Mouse (Mus musculus) forebrain, embryonic 14.5 days (tissue): Measurements from ENCODE around the gene Acr. TPM values are rescaled to one million over a fixed set of nuclear protein-coding genes. Genes with fewer than 3 reads are reported as not detected.
A peak's percentile ranks its signal among the peaks of the same experiment; 100 is the strongest.

ENCODE experiments used
- ATAC-seq: fragments of 200-750 bp; cut with Nextera tagmentation; 2 replicates; pipeline ENCODE4 v1.8.0; 2017; ENCODE audit warnings: mild to moderate bottlenecking, moderate library complexity
- DNase-seq: peaks from one replicate; pipeline ENCODE4 v3.0.0-alpha.2; 2015; ENCODE audit warnings: low spot score
- H3K27ac ChIP-seq: fragments of 300-500 bp; sonication (generic); 2 replicates; pipeline ENCODE4 v1.5.1; 2014; ENCODE audit warnings: low read depth, mild to moderate bottlenecking, control low read depth, low read length, moderate library complexity
- H3K27me3 ChIP-seq: fragments of 300-500 bp; sonication (generic); replicated peaks from 2 replicates; pipeline ENCODE4 v1.6.1; 2014; ENCODE audit warnings: low read length, control low read depth, mixed read lengths; ENCODE audit not compliant: control insufficient read depth, insufficient read depth
- H3K36me3 ChIP-seq: fragments of 300-500 bp; sonication (generic); 2 replicates; pipeline ENCODE4 v1.6.1; 2014; ENCODE audit warnings: low read length, control low read depth; ENCODE audit not compliant: control insufficient read depth, insufficient read depth
- H3K4me1 ChIP-seq: fragments of 300-500 bp; sonication (generic); 2 replicates; pipeline ENCODE4 v1.6.1; 2014; ENCODE audit warnings: antibody characterized with exemption, low read length, control low read depth; ENCODE audit not compliant: control insufficient read depth, insufficient read depth
- H3K4me2 ChIP-seq: fragments of 300-500 bp; sonication (generic); 2 replicates; pipeline ENCODE4 v1.6.1; 2014; ENCODE audit warnings: mild to moderate bottlenecking, control low read depth, low read length
- H3K4me3 ChIP-seq: fragments of 300-500 bp; sonication (generic); 2 replicates; pipeline ENCODE4 v1.5.1; 2014; ENCODE audit warnings: low read depth, low read length, control low read depth
- H3K9ac ChIP-seq: fragments of 300-500 bp; sonication (generic); 2 replicates; pipeline ENCODE4 v1.6.1; 2014; ENCODE audit warnings: mild to moderate bottlenecking, low read length, control low read depth, moderate library complexity
- H3K9me3 ChIP-seq: fragments of 300-500 bp; sonication (generic); replicated peaks from 2 replicates; pipeline ENCODE4 v1.6.1; 2016; ENCODE audit warnings: low read length, control low read depth, mixed read lengths; ENCODE audit not compliant: control insufficient read depth
- WGBS: fragments of 180-500 bp; shearing (Covaris S2); extraction: QIAGEN DNeasy Blood & Tissue Kit; methylation state at CpG from one replicate; pipeline ENCODE4 v1.1.7; 2014; 5-methylcytosine and 5-hydroxymethylcytosine counted together
- polyA plus RNA-seq: library from polyadenylated mRNA; unstranded; fragments of >200 nt; fragmentation: Nextera tagmentation; extraction: Ambion mirVana; gene quantifications from 2 replicates; pipeline ENCODE4 v1.2.1, GENCODE M21; 2014

Gene Acr
- polyA plus RNA-seq, 1 experiment from 2014 or later, result 0.63 TPM

- Histone ChIP-seq H3K27me3 (no peaks in the 10 kb centered on the region), H3K9me3 (no peaks in the 10 kb centered on the region), H3K4me2 (no peak overlapping the region), H3K4me3 (no peak overlapping the region), H3K9ac (no peak overlapping the region), H3K36me3 (no peaks in the 10 kb centered on the region), H3K27ac (no peak overlapping the region), H3K4me1 (no peaks in the 10 kb centered on the region)
- peak; percentile 5; the same call in 1 of the 2 replicates for ATAC-seq
- 67% methylated on average over 5 of the region's 5 CpGs for WGBS
- DNase-seq, result no peak
Measured at GRCm38 (mm10) chr15:89622959-89623625, 55.0 kb downstream of the Acr start.

DNA sequence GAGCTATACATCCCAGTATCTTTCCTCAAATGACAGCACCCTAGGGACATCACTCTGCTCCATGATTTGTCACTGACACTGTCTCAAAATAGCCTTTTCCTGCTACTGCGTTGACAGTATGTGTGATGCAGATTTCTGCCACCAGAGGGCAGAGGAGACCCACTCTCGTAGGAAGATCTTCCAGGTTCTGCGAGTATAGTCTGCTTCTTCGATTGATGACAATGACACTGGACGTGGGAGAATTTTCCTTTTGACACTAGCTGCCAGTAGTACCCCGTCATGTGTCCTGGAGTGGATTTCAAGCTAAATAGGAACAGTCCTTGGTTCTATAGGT lies 55.5 kb downstream of the Acr start:
- no peak overlapping the region for H3K4me3 ChIP-seq
- no peaks in the 10 kb centered on the region for H3K36me3 ChIP-seq
- 11% methylated on average over 6 of the region's 6 CpGs for WGBS
- ATAC-seq (peak; percentile 71), DNase-seq (peak; percentile 91)
- no peaks in the 10 kb centered on the region for H3K27me3 ChIP-seq
- no peak overlapping the region for H3K4me2 ChIP-seq
- no peaks in the 10 kb centered on the region for H3K9me3 ChIP-seq
- H3K9ac ChIP-seq, result no peak overlapping the region
- no peak overlapping the region for H3K27ac ChIP-seq
- no peaks in the 10 kb centered on the region for H3K4me1 ChIP-seq

Other genes with a start within 250 kb of the Acr start
- gene Adm2, start 245.6 kb upstream of the Acr start, polyA plus RNA-seq, result not detected in 2 replicates
- gene Miox, start 233.9 kb upstream of the Acr start, polyA plus RNA-seq, result not detected in 2 replicates
- gene Lmf2, start 212.7 kb upstream of the Acr start, polyA plus RNA-seq, result 19.9 and 22.1 TPM in 2 replicates
- gene Ncaph2, start 212.6 kb upstream of the Acr start, polyA plus RNA-seq, result 132 and 141 TPM in 2 replicates
- 14.7 and 16.4 TPM in 2 replicates for gene Sco2, start 194.5 kb upstream of the Acr start, polyA plus RNA-seq
- 2.4 and 2.8 TPM in 2 replicates for gene Tymp, start 191.3 kb upstream of the Acr start, polyA plus RNA-seq
- gene Odf3b, start 189.0 kb upstream of the Acr start, polyA plus RNA-seq, result 2.8 and 2.9 TPM in 2 replicates
- gene Klhdc7b, start 183.4 kb upstream of the Acr start, polyA plus RNA-seq, result not detected in 2 replicates
- gene Syce3, start 157.8 kb upstream of the Acr start, polyA plus RNA-seq, result not detected in 2 replicates
- gene Cpt1b, start 142.5 kb upstream of the Acr start, polyA plus RNA-seq, result 0.79 and 0.89 TPM in 2 replicates
- 1.3 and 2.0 TPM in 2 replicates for gene C730034F03Rik, start 138.7 kb upstream of the Acr start, polyA plus RNA-seq
- gene Gm44502, start 138.6 kb upstream of the Acr start, polyA plus RNA-seq, result not detected in 2 replicates
- 59.3 and 66.3 TPM in 2 replicates for gene Chkb, start 138.4 kb upstream of the Acr start, polyA plus RNA-seq
- 32.1 and 45.0 TPM in 2 replicates for gene Mapk8ip2, start 114.4 kb upstream of the Acr start, polyA plus RNA-seq
- 14.0 and 16.5 TPM in 2 replicates for gene Arsa, start 90.9 kb upstream of the Acr start, polyA plus RNA-seq
- gene Shank3, start 68.7 kb upstream of the Acr start, polyA plus RNA-seq, result 4.8 and 6.0 TPM in 2 replicates
- gene Rabl2, start 23.6 kb downstream of the Acr start, polyA plus RNA-seq, result 61.9 and 67.0 TPM in 2 replicates